Mouse (Mus musculus) gastrocnemius, adult 2 months (tissue): ENCODE measurements around the gene Vkorc1. TPM values are rescaled to one million over a fixed set of nuclear protein-coding genes. Genes with fewer than 3 reads are reported as not detected.

Source experiments
- DNase-seq: peaks from one replicate; pipeline ENCODE4 v3.0.0; 2022
- H3K27ac ChIP-seq: fragments of 200-600 bp; 2 replicates; pipeline ENCODE4 v1.8.1; 2022; ENCODE audit warnings: mild to moderate bottlenecking
- H3K4me3 ChIP-seq: fragments of 200-600 bp; 2 replicates; pipeline ENCODE4 v1.8.1; 2022; ENCODE audit warnings: mild to moderate bottlenecking, moderate library complexity
- CTCF ChIP-seq: fragments of 200-600 bp; IDR thresholded peaks from 2 replicates; pipeline ENCODE4 v1.8.1; 2022; ENCODE audit warnings: antibody characterized with exemption, mild to moderate bottlenecking, moderate library complexity
- intact Hi-C: fragments of 180-260 bp; cut with DNase I; formaldehyde crosslinking; loops from one replicate; pipeline ENCODE4 v1.15.1; 2025
- total RNA-seq, 2 experiments: library from RNA; stranded (reverse); gene quantifications; 2 replicates each; pipeline ENCODE4 v1.2.3; 2021

Gene Vkorc1
- total RNA-seq, 2 experiments from 2014 or later, result 9.2 to 12.6 TPM

- no peak overlapping the region for H3K27ac ChIP-seq
- DNase-seq, result no peak
- no peak for TF ChIP-seq CTCF
- intact Hi-C loops, result no loop called here
- H3K4me3 ChIP-seq, result no peak overlapping the region
These were observed 33.2 kb upstream of the Vkorc1 start for GRCm38 (mm10) chr7:127928596-127928995.

- TF ChIP-seq CTCF, result no peak
- intact Hi-C loops, result no loop called here
- no peak for DNase-seq
- H3K4me3 ChIP-seq, result no peak overlapping the region
- H3K27ac ChIP-seq, result no peak overlapping the region
These were observed 32.3 kb upstream of the Vkorc1 start for GRCm38 (mm10) chr7:127927726-127928125.

GRCm38 (mm10) chr7:127926846-127927245 is 31.4 kb upstream of the Vkorc1 start:
- Histone ChIP-seq H3K27ac (no peak overlapping the region), H3K4me3 (no peak overlapping the region)
- DNase-seq, result no peak
- TF ChIP-seq CTCF, result no peak
- intact Hi-C loops, result no loop called here

GRCm38 (mm10) chr7:127926066-127926465 is 30.6 kb upstream of the Vkorc1 start:
- TF ChIP-seq CTCF, result no peak
- no peak overlapping the region for H3K27ac ChIP-seq
- DNase-seq, result no peak
- intact Hi-C loops, result no loop called here
- H3K4me3 ChIP-seq, result no peak overlapping the region

GRCm38 (mm10) chr7:127925252-127925651 is 29.8 kb upstream of the Vkorc1 start:
- DNase-seq, result no peak
- TF ChIP-seq CTCF, result no peak
- intact Hi-C loops, result no loop called here
- Histone ChIP-seq H3K27ac (no peak overlapping the region), H3K4me3 (no peak overlapping the region)

- Histone ChIP-seq H3K4me3 (no peak overlapping the region), H3K27ac (no peak overlapping the region)
- intact Hi-C loops, result no loop called here
- no peak for TF ChIP-seq CTCF
- no peak for DNase-seq
These were observed 28.3 kb upstream of the Vkorc1 start for GRCm38 (mm10) chr7:127923714-127924113.

GRCm38 (mm10) chr7:127922451-127923275 is 27.2 kb upstream of the Vkorc1 start:
- no peak for TF ChIP-seq CTCF
- H3K27ac ChIP-seq, result peak overlapping the region; percentile 25; the same call in 1 of the 2 replicates
- no peak for DNase-seq
- H3K4me3 ChIP-seq, result no peak overlapping the region
- intact Hi-C loops, result no loop called here

GRCm38 (mm10) chr7:127921516-127921915 is 26.1 kb upstream of the Vkorc1 start:
- no peak overlapping the region for H3K4me3 ChIP-seq
- intact Hi-C loops, result no loop called here
- no peak for DNase-seq
- TF ChIP-seq CTCF, result peak; percentile 45
- no peak overlapping the region for H3K27ac ChIP-seq

GRCm38 (mm10) chr7:127919290-127919689 is 23.9 kb upstream of the Vkorc1 start:
- no peak for DNase-seq
- no peak overlapping the region for H3K4me3 ChIP-seq
- intact Hi-C loops, result no loop called here
- peak; percentile 51 for TF ChIP-seq CTCF
- no peak overlapping the region for H3K27ac ChIP-seq

- no peak overlapping the region for H3K4me3 ChIP-seq
- TF ChIP-seq CTCF, result peak; percentile 55
- no peak for DNase-seq
- H3K27ac ChIP-seq, result no peak overlapping the region
- intact Hi-C loops, result no loop called here
These were observed 22.8 kb upstream of the Vkorc1 start for GRCm38 (mm10) chr7:127918203-127918602.

GRCm38 (mm10) chr7:127915293-127915692 is 19.9 kb upstream of the Vkorc1 start:
- no peak overlapping the region for H3K4me3 ChIP-seq
- intact Hi-C loops, result no loop called here
- no peak for TF ChIP-seq CTCF

GRCm38 (mm10) chr7:127912938-127913337 is 17.5 kb upstream of the Vkorc1 start:
- Histone ChIP-seq H3K27ac (peak overlapping the region; percentile 98), H3K4me3 (peak overlapping the region; percentile 88)
- intact Hi-C loops, result loop anchor here (2.0 to 5.0 kb wide), 2 partner anchors 22 to 36 kb away; partner anchors contain the start of genes Zfp646 and Zfp668
- TF ChIP-seq CTCF, result no peak
- no peak for DNase-seq

More at GRCm38 (mm10) chr7:127915293-127915692, 19.9 kb upstream of the Vkorc1 start:
- no peak overlapping the region for H3K27ac ChIP-seq
- no peak for DNase-seq

- peak within 1 kb of the TSS; percentile 88 for H3K4me3 ChIP-seq
- no peak for TF ChIP-seq CTCF
- intact Hi-C loops, result loop anchor here (2.0 to 5.0 kb wide), 2 partner anchors 22 to 35 kb away; partner anchors contain the start of genes Zfp646 and Zfp668
- peak; percentile 93 for DNase-seq
- H3K27ac ChIP-seq, result peak within 1 kb of the TSS; percentile 98
These were observed 16.9 kb upstream of the Vkorc1 start, which contains the start of gene Kat8 for GRCm38 (mm10) chr7:127912190-127912871. TSS of gene Kat8 (plus strand) at chr7:127912516.
